Mouse (Mus musculus) ovary, postnatal 14 days (tissue): ENCODE results near the gene Astn2.

Experiments used
- DNase-seq: peaks from one replicate; pipeline ENCODE4 v3.0.0; 2022; ENCODE audit warnings: low spot score

Astn2 gene

GRCm38 (mm10) chr4:65839550-65840000 is 564.8 kb downstream of the Astn2 start:
- DNase-seq, result no peak

- DNase-seq, result no peak
These were observed 565.6 kb downstream of the Astn2 start for GRCm38 (mm10) chr4:65838781-65839180.

- DNase-seq, result no peak
These were observed 571.4 kb downstream of the Astn2 start for GRCm38 (mm10) chr4:65832971-65833370.

- no peak for DNase-seq
These were observed 572.5 kb downstream of the Astn2 start for GRCm38 (mm10) chr4:65831872-65832271.

- DNase-seq, result no peak
These were observed 573.9 kb downstream of the Astn2 start for GRCm38 (mm10) chr4:65830495-65830894.

- DNase-seq, result no peak
These were observed 583.3 kb downstream of the Astn2 start for GRCm38 (mm10) chr4:65821070-65821469.

GRCm38 (mm10) chr4:65820236-65820635 is 584.2 kb downstream of the Astn2 start:
- no peak for DNase-seq

- no peak for DNase-seq
These were observed 584.6 kb downstream of the Astn2 start for GRCm38 (mm10) chr4:65819835-65820234.

GRCm38 (mm10) chr4:65814176-65814535 is 590.3 kb downstream of the Astn2 start:
- no peak for DNase-seq

- no peak for DNase-seq
These were observed 590.8 kb downstream of the Astn2 start for GRCm38 (mm10) chr4:65813500-65814175.

- DNase-seq, result no peak
These were observed 597.1 kb downstream of the Astn2 start for GRCm38 (mm10) chr4:65807341-65807740.

GRCm38 (mm10) chr4:65801204-65801603 is 603.2 kb downstream of the Astn2 start:
- no peak for DNase-seq

- DNase-seq, result no peak
These were observed 613.4 kb downstream of the Astn2 start for GRCm38 (mm10) chr4:65791051-65791450.

- DNase-seq, result no peak
These were observed 630.9 kb downstream of the Astn2 start for GRCm38 (mm10) chr4:65773368-65774010.

GRCm38 (mm10) chr4:65770952-65771351 is 633.5 kb downstream of the Astn2 start:
- DNase-seq, result no peak

- no peak for DNase-seq
These were observed 636.5 kb downstream of the Astn2 start for GRCm38 (mm10) chr4:65767919-65768318.

GRCm38 (mm10) chr4:65767431-65767830 is 637.0 kb downstream of the Astn2 start:
- no peak for DNase-seq

GRCm38 (mm10) chr4:65765312-65765711 is 639.1 kb downstream of the Astn2 start:
- no peak for DNase-seq

- no peak for DNase-seq
These were observed 640.1 kb downstream of the Astn2 start for GRCm38 (mm10) chr4:65764275-65764674.

- DNase-seq, result no peak
These were observed 640.6 kb downstream of the Astn2 start for GRCm38 (mm10) chr4:65763823-65764222.

- no peak for DNase-seq
These were observed 642.3 kb downstream of the Astn2 start for GRCm38 (mm10) chr4:65762116-65762515.

GRCm38 (mm10) chr4:65761658-65762057 is 642.8 kb downstream of the Astn2 start:
- DNase-seq, result no peak

GRCm38 (mm10) chr4:65758875-65759201 is 645.6 kb downstream of the Astn2 start:
- DNase-seq, result no peak
